8 mouse cellular contexts compared by ENCODE assay signal in genomic region chr11:70763936-70764808, GRCm38 (mm10). TPM values are rescaled to one million over a fixed set of nuclear protein-coding genes. Genes with fewer than 3 reads are reported as not detected.
A peak's percentile ranks its signal among the peaks of the same experiment; 100 is the strongest.
DNase-seq lines count a peak whose midpoint lies in the region; ATAC-seq and TF ChIP-seq lines count a peak whose summit lies in the region.

TSS of gene Zfp3 (plus strand) at chr11:70764209.

- peak within 1 kb of the TSS; percentile 46 for H3K9ac ChIP-seq in lung, postnatal 0 days (replicated peaks; ENCODE audit: low read depth)

- no peaks in the 10 kb centered on the region for H3K9me3 ChIP-seq in hindbrain, embryonic 10.5 days
- no peaks in the 10 kb centered on the region for H3K9me3 ChIP-seq in lung, postnatal 0 days (ENCODE audit: low read length)

- peak within 1 kb of the TSS; percentile 95 for H3K27ac ChIP-seq in hindbrain, embryonic 10.5 days
- H3K27ac ChIP-seq in lung, postnatal 0 days (ENCODE audit: low read length) = peak within 1 kb of the TSS; percentile 69; the same call in 1 of the 2 replicates

- DNase-seq in MEL-GATA-1-ER (ENCODE audit: extremely low read depth, low read depth) = peak; percentile 62
- DNase-seq in cerebellum, adult 9-10 months = peak; percentile 79
- peak; percentile 84 for DNase-seq in hindbrain, embryonic 10.5 days (ENCODE audit: low spot score)
- peak; percentile 79 to 84 for DNase-seq in layer of hippocampus, postnatal 10 days (ENCODE audit: low spot score in 2 of 2)
- DNase-seq in lung, postnatal 0 days (ENCODE audit: low spot score) = peak; percentile 79
- DNase-seq in ovary, postnatal 14 days (ENCODE audit: low spot score) = peak; percentile 62
- peak; percentile 76 to 77 for DNase-seq in thymus, postnatal 10 days (ENCODE audit: low spot score in 2 of 2)

- under 1% methylated on average over 78 of the region's 78 CpGs for WGBS in hindbrain, embryonic 10.5 days
- WGBS in lung, postnatal 0 days = under 1% methylated on average over 72 of the region's 78 CpGs

- TF ChIP-seq EP300 in lung, postnatal 0 days (IDR thresholded peaks at IDR 0.05) = no peak

- H3K4me1 ChIP-seq in hindbrain, embryonic 10.5 days (replicated peaks) = peaks cover 23% of the 10 kb centered on the region
- no peaks in the 10 kb centered on the region for H3K4me1 ChIP-seq in lung, postnatal 0 days (ENCODE audit: insufficient read depth, low read depth, low read length)

- peak; percentile 33; the same call in 1 of the 2 replicates for TF ChIP-seq CTCF in lung, postnatal 0 days (IDR thresholded peaks at IDR 0.05)

- peaks cover 12% of the 10 kb centered on the region for H3K36me3 ChIP-seq in hindbrain, embryonic 10.5 days
- no peaks in the 10 kb centered on the region for H3K36me3 ChIP-seq in lung, postnatal 0 days (ENCODE audit: insufficient read depth, low read length)

- H3K4me2 ChIP-seq in lung, postnatal 0 days (replicated peaks; ENCODE audit: low read depth, low read length) = peak within 1 kb of the TSS; percentile 71

- ATAC-seq in frontal cortex, adult (ENCODE audit: low TSS enrichment) = peak; percentile 93
- peak; percentile 91 for ATAC-seq in lung, postnatal 0 days

- peak within 1 kb of the TSS; percentile 89 for H3K4me3 ChIP-seq in hindbrain, embryonic 10.5 days
- H3K4me3 ChIP-seq in lung, postnatal 0 days (ENCODE audit: low read depth, low read length) = peak within 1 kb of the TSS; percentile 63

- 0 out of 2 replicates have a peak, but pooled peaks cover 4% of the 10 kb centered on the region for H3K27me3 ChIP-seq in hindbrain, embryonic 10.5 days (ENCODE audit: insufficient read depth, poor library complexity, severe bottlenecking)
- no peaks in the 10 kb centered on the region for H3K27me3 ChIP-seq in lung, postnatal 0 days (replicated peaks; ENCODE audit: insufficient read depth, low read length)

RNA-seq across cellular contexts. Expression of gene Zfp3, which starts in this region (rescaled TPM):
- polyA plus RNA-seq in hindbrain, embryonic 10.5 days (2016; fragmentation: Nextera tagmentation; extraction: Ambion mirVana) = 7.2 and 8.1 TPM in 2 replicates
- total RNA-seq in layer of hippocampus, postnatal 10 days (2021) = 10 to 100 TPM; 16.2 to 17.4 TPM
- 3.5 and 3.6 TPM in 2 replicates for polyA plus RNA-seq in lung, postnatal 0 days (2015; fragmentation: Nextera tagmentation; extraction: Ambion mirVana)

Comparison
In these comparisons a context has a peak if more than half of its experiments do, and no peak if none do; other contexts are left out.
1. Peak in every context shown above with its lines: DNase-seq, ATAC-seq, H3K4me3 ChIP-seq and H3K27ac ChIP-seq.